Mouse (Mus musculus): ENCODE results near the gene Slc7a5.

Gene Slc7a5

GRCm38 (mm10) chr8:121909663-121910062 lies 2.2 kb upstream of the Slc7a5 start:
- in situ Hi-C loops (cut with MboI, MseI), result loop anchor here (5.0 to 25.0 kb wide), 2 partner anchors 38 to 797 kb away; partner anchors contain the start of genes Banp, Foxc2 and Mthfsd

- in situ Hi-C loops (cut with MboI, MseI), result loop anchor here (25.0 kb wide), 1 partner anchor 797 kb away; the partner anchor contains the start of genes Foxc2 and Mthfsd
Observed at GRCm38 (mm10) chr8:121909148-121909541, 1.7 kb upstream of the Slc7a5 start.

GRCm38 (mm10) chr8:121908378-121909147 lies 1.1 kb upstream of the Slc7a5 start:
- in situ Hi-C loops (cut with MboI, MseI), result loop anchor here (25.0 kb wide), 1 partner anchor 796 kb away; the partner anchor contains the start of genes Foxc2 and Mthfsd

- in situ Hi-C loops (cut with MboI, MseI), result loop anchor here (25.0 kb wide), 1 partner anchor 795 kb away; the partner anchor contains the start of genes Foxc2 and Mthfsd
Observed at GRCm38 (mm10) chr8:121906542-121907512, 667 bp downstream of the Slc7a5 start.

- in situ Hi-C loops (cut with MboI, MseI), result loop anchor here (25.0 kb wide), 1 partner anchor 794 kb away; the partner anchor contains the start of genes Foxc2 and Mthfsd
Observed at GRCm38 (mm10) chr8:121905864-121906263, 1.6 kb downstream of the Slc7a5 start.

GRCm38 (mm10) chr8:121905420-121905819 lies 2.1 kb downstream of the Slc7a5 start:
- in situ Hi-C loops (cut with MboI, MseI), result loop anchor here (25.0 kb wide), 1 partner anchor 793 kb away; the partner anchor contains the start of genes Foxc2 and Mthfsd

- in situ Hi-C loops (cut with MboI, MseI), result loop anchor here (5.0 to 25.0 kb wide), 2 partner anchors 53 to 793 kb away; partner anchors contain the start of genes Foxc2 and Mthfsd
Observed at GRCm38 (mm10) chr8:121904999-121905398, 2.5 kb downstream of the Slc7a5 start.

- in situ Hi-C loops (cut with MboI, MseI), result loop anchor here (5.0 to 25.0 kb wide), 2 partner anchors 52 to 792 kb away; partner anchors contain the start of genes Foxc2 and Mthfsd
Observed at GRCm38 (mm10) chr8:121903977-121904376, 3.5 kb downstream of the Slc7a5 start.

- in situ Hi-C loops (cut with MboI, MseI), result loop anchor here (5.0 to 25.0 kb wide), 2 partner anchors 49 to 789 kb away; partner anchors contain the start of genes Foxc2 and Mthfsd
Observed at GRCm38 (mm10) chr8:121901498-121902236, 5.8 kb downstream of the Slc7a5 start.

GRCm38 (mm10) chr8:121899180-121900044 lies 8.1 kb downstream of the Slc7a5 start:
- in situ Hi-C loops (cut with MboI, MseI), result loop anchor here (5.0 to 25.0 kb wide), 2 partner anchors 47 to 787 kb away; partner anchors contain the start of genes Foxc2 and Mthfsd

GRCm38 (mm10) chr8:121898401-121898931 lies 9.0 kb downstream of the Slc7a5 start:
- in situ Hi-C loops (cut with MboI, MseI), result no loop called here

- in situ Hi-C loops (cut with MboI, MseI), result no loop called here
Observed at GRCm38 (mm10) chr8:121897871-121898381, 9.6 kb downstream of the Slc7a5 start.

- in situ Hi-C loops (cut with MboI, MseI), result no loop called here
Observed at GRCm38 (mm10) chr8:121897205-121897604, 10.3 kb downstream of the Slc7a5 start.

- in situ Hi-C loops (cut with MboI, MseI), result no loop called here
Observed at GRCm38 (mm10) chr8:121896476-121897145, 10.9 kb downstream of the Slc7a5 start.

- in situ Hi-C loops (cut with MboI, MseI), result no loop called here
Observed at GRCm38 (mm10) chr8:121895910-121896309, 11.6 kb downstream of the Slc7a5 start.

GRCm38 (mm10) chr8:121892875-121893274 lies 14.6 kb downstream of the Slc7a5 start:
- in situ Hi-C loops (cut with MboI, MseI), result no loop called here

GRCm38 (mm10) chr8:121889810-121890785 lies 17.4 kb downstream of the Slc7a5 start:
- in situ Hi-C loops (cut with MboI, MseI), result no loop called here

All from regulatory T cell (primary cell).